Mouse (Mus musculus) kidney, adult 8-10 months (tissue): ENCODE measurements at regions not wholly inside any gene's neighbourhood (a gene's known extent, or its start where the extent isn't known, plus 50 kb on each side); places are given as distances from the start of the nearest gene placed in this dataset.

Source experiments
- DNase-seq, 2 experiments: peaks; one replicate each; pipeline ENCODE4 v3.0.0; 2022

DNA sequence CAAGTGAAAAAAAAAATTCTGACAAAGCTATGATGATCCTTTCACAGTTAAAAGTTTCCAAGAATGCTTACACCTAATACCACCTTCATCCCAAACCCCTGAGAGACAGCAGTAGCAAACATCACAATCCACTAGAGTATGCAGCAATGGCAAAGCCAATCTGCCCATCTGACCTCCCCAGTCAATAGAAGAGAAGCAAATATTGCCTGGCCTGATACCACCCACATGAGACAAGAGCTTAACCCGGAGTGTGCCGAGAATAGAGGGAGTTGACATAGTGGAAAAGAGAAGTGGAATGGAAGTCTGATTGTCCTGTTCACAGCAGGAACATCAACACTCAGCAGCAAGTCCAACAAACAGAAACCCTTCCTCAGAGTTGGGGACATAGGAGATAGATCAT lies 219.9 kb upstream of the Pou3f3 start:
- no peak for DNase-seq

- no peak for DNase-seq
These were observed 215.1 kb upstream of the Pou3f3 start for GRCm38 (mm10) chr1:42480348-42480920.

GRCm38 (mm10) chr1:42489563-42489962 lies 206.0 kb upstream of the Pou3f3 start:
- no peak for DNase-seq

GRCm38 (mm10) chr1:42490856-42491643 lies 204.5 kb upstream of the Pou3f3 start:
- DNase-seq: peak; percentile 13 to 28

GRCm38 (mm10) chr1:42491644-42492277 lies 203.8 kb upstream of the Pou3f3 start:
- no peak for DNase-seq

DNA sequence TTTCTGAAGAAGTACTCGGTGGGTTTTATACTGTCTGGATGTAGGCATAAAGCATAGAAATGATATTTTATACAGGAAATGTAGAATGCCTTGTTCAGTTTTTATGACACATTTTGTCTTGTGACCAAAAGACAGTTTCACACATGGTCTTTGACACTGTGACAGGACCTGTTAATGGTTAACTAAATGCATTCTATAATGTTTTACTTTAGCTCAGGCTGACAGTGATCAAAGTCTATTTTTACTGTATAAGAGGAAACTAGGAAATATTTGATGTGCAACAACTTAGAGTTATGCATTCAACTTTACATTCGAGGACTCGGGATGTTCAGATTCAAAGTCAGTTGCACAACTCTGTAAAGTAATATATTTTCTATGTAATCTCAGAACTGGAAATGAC lies 199.5 kb upstream of the Pou3f3 start:
- DNase-seq: peak in 1 of 2 experiments; percentile 33

DNA sequence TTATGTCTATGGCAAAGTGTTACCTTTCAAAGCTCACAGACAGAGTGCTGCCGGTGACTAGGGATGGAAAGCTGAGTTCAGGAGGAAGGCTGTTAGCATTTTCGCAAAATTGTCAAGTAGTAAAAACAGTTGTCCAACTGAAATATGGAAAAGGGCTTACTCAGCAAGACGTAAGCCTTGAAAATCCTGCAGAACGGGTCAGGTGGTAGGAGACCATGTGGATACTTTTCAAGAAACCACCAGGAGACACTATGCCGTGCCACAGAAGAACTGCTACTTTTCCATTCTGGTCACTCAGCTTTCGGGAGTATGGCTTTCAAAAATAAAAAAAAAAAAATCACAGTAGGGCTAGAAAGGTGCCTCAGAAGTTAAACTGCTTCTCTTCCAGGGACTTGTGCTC lies 199.1 kb upstream of the Pou3f3 start:
- DNase-seq: no peak

- DNase-seq: peak; percentile 65 to 69
These were observed 196.7 kb upstream of the Pou3f3 start for GRCm38 (mm10) chr1:42498901-42499300.

DNA sequence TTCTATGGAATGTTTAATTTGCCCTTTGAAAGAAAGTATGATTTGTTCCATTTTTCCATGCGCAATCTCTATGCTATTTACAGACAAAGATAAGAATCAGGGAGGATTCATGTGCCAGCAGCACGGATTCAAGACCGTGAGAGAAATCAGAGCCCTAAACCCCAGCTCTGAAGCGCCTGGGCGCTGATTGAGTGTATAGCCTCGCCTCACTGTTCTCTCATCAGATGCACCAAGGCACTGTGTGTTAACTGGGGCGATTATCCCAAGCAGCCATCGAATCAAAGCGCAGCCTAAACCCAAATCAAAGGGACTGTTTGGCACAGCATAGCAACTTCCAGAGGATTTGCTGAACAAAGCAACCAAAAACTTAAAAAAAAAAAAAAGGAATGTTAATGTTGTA lies 191.1 kb upstream of the Pou3f3 start:
- DNase-seq: no peak

- no peak for DNase-seq
These were observed 190.4 kb upstream of the Pou3f3 start for GRCm38 (mm10) chr1:42505048-42505729.

DNA sequence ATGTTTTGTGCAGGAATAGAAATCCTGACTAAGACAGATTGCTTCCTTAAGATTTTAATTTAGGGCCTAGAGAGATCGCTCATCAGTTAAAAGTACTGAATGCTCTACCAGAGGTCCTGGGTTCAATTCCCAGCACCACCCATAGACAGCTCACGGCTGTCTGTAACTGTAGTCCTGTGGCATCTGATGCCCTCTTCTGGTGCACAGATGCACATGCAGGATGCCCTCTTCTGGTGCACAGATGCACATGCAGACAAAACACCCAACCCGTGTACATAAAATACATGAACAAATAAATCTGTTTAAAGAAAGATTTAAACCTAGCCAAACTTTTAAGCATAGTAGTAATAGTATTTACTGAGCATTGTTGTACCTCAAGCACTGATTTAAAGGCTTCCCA lies 181.2 kb upstream of the Pou3f3 start:
- DNase-seq: no peak

DNA sequence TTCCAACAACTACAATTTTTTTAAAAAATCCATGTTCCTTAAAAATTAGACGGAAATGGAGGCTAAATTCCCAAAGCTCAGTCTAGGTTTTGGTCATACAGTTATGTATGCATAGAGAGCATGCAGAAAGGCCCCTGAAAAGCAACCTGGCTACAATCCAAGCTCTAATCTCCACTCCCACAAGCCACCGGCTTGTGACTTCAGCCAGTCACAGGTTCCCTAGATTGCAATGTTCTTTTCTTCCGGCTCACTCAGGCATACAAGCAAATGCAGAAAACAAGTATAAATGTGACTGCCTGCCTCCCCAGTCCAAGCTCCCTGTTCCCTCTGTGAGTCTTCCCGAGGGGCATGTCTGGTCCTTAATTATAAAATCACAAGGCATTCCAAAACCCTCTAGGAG lies 171.2 kb upstream of the Pou3f3 start:
- DNase-seq: no peak

DNA sequence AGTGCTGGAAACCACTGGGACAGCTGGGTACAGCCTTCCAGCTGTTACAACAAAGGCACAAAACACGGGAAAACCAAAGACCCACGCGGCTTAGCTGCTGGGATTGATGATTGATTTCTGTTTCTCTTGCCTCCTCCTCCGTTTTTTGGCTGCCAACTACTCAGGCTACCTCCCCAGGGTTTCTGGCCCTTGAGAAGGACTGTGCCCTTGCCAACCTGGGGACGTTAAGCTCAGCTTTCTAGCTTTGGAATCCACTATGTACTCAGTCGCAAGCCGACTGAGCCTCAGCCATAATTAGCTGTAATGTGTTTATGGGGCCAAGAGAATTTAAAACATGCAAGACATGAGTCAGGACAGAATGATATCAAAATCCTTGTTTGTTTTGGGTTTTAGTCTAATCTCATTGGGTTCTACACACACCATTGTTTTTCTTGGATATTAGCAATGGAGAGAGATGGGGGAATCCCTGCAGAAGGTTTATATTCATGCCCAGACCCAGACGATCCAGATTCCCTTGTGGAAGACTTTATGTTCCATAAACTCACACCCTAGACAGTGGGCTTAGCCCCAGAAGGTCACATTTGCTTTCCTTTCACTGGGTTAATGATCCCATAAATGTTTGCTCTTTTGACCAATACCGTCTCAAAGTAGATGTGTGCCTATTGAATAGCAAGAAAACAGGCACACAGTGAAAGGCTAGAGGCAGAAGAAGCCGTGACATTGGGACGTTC lies 167.7 kb upstream of the Pou3f3 start:
- DNase-seq: peak in 1 of 2 experiments; percentile 26

GRCm38 (mm10) chr1:42532908-42533307 lies 162.7 kb upstream of the Pou3f3 start:
- DNase-seq: no peak

DNA sequence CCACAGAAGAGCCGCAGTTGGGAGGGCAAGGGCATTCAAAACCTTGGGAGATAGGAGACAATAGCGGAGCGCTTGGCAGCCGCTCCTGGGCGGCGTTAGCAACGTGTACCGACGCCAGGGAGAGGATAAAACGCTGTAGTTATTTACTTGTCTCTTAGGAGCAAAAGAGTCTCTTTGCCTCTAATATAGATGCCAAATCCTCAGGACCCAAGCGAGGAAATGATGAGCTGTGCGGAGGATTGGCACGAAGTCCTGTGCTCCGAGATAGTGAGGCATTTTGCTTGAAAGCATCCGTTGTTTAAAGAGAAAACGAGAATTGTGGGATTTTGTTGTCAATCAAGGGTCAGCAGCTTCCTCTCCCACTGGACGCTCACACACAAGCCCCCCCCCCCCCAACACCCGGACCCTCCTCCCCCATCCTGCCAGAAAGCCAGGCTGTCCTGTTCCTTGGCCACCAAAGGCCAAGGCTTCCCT lies 156.5 kb upstream of the Pou3f3 start:
- no peak for DNase-seq

DNA sequence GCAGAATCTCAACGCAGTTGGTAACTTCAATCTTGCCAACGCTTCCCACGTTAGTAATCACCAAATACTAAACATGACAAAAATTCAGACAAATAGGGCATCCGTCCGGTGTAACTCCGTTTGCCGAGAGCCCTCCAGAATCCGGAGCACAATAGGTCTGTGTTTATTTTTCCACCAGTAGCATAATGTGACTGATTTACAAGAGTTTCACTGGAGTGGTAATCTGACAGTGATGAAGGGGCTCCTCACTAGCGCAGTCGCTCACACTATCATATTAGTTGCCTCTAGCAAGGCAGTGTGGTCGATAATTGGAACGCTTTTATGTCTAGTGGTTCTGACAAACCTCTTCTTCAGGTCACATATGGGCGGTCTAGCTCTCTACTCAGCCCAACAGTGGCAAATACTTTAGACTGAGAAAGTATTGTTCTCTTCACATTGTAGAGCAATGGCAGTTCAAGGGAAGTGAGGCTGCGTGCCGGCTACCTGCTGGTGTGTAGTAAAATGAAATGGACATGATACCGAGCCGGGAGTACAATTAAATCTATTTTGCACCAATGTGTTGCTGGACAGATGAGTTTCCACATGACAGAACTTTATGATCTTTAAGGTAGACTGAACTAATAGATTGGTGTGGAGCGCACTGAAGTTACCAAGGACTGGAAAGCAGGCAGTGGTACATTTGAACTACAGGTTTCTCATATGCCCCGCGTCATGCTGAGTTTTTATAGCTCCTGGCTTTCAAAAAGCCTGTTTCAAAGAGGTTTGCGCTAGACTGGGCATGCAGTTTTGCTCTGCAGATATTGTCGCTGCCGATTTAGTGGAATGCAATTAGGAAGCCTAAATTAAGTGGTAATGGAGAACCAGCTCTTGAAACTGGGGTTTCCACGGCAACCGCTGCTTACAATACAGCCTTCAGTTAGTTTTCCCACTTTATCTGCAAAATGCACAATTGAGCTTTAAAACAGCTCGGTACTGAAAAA lies 155.7 kb upstream of the Pou3f3 start:
- peak in 1 of 2 experiments; percentile 9 for DNase-seq

DNA sequence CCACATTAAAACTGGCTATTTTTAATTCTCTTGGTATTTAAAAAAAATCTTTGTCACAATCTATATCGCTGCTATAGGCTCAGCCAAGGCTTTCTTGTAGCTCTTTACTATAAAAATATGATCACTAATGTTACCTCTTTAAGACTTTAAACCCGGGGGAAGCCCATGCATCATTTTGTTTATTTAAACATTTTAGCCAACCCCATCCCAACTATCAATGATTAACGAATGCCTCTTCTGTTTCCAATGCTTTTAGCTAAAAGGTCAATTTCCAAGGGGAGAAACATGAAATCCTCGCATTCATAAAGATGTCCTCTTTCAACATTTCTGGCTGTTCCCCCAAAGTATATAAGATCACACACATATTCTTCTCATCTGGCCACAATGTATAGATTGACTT lies 153.6 kb upstream of the Pou3f3 start:
- DNase-seq: no peak

GRCm38 (mm10) chr1:42542846-42543549 lies 152.6 kb upstream of the Pou3f3 start:
- DNase-seq: no peak

- DNase-seq: no peak
These were observed 148.7 kb upstream of the Pou3f3 start for GRCm38 (mm10) chr1:42546879-42547278.

GRCm38 (mm10) chr1:42557301-42557700 lies 138.3 kb upstream of the Pou3f3 start:
- no peak for DNase-seq

- DNase-seq: peak; percentile 6 to 19
These were observed 127.9 kb upstream of the Pou3f3 start for GRCm38 (mm10) chr1:42567640-42568039.
